Mouse (Mus musculus): ENCODE measurements around the gene Sf3a3. TPM values are rescaled to one million over a fixed set of nuclear protein-coding genes. Genes with fewer than 3 reads are reported as not detected.

Gene Sf3a3
- 10 to 100 TPM; 31.6 to 33.7 TPM for total RNA-seq (2021)

DNA sequence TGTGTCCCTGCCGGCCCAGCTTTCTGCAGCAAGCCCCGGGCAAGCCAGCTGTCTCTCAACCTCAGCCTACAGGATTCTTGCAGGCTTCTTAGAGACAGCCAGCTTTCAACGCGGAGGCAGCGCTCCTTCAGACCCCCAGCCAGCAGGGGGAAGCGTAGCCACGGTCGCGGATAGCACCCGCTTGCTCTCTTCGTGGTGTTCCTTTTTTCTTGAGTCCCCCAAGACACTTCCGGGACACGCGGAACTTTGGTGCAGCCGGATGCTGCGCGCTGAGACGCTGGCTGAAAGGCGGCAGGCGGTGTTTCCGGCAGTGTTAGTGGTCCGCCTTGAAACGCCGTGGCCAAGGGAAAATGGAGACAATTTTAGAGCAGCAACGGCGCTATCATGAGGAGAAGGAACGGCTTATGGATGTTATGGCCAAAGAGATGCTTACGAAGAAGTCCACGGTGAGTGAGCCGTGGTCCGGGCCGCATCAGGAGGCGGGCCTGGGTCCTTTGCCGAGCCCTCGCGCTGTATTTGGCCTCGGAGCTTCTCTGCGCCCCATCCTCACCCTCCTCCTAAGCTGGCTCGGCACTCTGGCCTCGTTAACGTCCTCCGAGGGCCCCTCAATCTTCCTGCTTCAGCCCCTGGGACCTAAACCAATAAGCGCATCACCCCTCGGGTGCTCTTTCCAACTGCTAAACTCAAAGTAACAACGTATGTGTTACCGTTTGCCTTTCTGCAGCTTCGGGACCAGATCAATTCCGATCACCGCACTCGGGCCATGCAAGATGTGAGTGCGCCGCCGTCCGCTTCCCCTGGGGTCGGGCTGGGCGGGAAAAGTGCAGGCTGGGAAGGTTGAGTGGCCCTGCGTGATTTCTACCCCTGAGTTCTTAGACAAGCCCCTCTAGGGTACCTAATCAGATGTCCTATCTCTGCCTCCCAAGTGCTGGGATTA lies at the start of gene Sf3a3:
Gene Sf3a3 (plus strand): TSS at position 232 of the 937 bp plus-strand sequence.
- intact Hi-C loops (cut with DNase I): no loop called here

DNA sequence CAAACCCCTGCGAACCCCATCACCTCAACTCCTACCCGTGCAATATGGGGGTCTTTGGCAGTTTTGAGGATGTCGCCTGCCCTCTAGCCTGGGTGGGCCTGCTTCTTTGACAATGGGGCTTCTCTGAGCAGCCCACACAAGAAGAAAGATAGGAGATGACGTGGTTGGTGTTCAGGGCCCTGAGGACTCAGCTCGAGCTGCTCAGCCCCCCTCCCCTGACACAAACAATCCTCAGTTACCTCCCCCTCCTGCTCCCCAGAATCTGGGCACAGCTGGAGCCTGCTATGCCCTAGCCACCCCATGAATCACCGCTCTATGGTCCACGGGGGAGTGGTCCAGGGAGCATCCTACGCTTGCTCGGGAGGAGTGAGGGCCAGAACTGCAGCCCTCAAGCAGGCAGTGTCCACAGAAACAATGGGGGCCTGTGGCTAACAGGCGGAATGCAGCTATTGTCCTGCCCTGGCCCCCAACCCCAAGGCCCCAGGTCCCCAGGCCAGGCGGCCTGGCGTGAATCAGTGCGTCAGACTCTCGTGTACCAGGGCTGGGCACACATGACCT lies 47.0 kb upstream of the Sf3a3 start:
- intact Hi-C loops (cut with DNase I): no loop called here

More for the DNA sequence above, at the start of gene Sf3a3:
- DNase-seq (ENCODE audit: low spot score in 2 of 2): peak; percentile 93 to 98

DNA sequence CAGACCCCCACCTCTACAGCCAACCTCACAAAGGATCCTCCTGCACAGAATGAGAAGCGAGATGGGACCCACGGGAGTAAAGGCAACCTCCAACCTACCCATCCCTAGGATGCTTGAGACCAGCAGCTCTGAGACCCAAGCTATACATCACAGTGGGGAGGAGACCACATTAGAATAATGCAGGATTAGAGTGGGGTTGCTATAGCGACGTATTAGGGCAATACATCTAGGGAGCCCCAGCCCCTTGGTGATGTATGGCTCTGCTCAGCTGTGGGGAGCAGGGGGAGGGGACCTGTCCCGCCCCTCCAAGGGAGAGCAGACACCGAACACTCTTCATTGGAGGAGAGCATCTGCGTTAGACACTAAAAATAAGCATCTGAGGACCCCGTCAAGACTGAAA lies 46.5 kb upstream of the Sf3a3 start:
- DNase-seq (ENCODE audit: low spot score in 2 of 2): no peak
- intact Hi-C loops (cut with DNase I): no loop called here

More for the DNA sequence above, 47.0 kb upstream of the Sf3a3 start:
- DNase-seq (ENCODE audit: low spot score in 2 of 2): no peak

DNA sequence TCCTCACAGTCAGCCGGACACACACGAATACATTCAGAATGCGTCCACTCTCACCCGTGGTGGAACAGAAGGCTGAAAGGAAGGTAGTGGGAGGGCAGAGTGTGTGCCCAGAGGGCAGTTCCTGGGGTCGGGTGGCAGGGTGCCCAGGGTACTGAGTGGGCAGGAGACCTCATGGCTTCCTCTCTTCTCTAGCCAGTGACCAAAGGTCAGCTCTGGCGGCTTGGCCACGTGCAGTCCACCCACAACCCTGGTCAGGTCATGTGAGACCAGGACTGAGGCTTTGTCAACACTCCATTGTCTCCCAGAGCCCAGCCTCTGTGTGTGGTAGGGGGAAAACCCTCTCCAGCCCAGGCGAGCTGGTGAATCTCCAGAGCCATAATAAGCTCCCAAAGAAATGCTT lies 44.3 kb upstream of the Sf3a3 start:
- no peak for DNase-seq (ENCODE audit: low spot score in 2 of 2)
- intact Hi-C loops (cut with DNase I): no loop called here

DNA sequence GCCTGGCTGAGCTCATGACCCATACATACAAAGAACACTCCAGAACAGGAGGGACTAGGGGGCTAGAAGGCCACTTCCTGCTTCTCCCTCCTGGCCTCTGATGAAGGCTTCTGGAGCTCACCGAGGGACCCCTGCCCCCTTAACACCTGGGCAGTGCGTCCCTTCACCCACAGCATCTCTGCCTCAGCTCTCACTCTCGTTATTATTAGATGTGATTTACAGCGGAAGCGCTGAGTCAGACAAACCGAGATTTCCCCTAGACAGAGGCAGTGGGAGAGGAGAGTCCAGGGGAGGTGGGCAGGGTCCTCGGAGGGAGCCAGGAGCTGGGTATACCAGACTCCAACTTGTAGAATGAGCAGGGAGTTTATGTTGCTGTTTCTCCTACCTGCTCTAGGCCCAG lies 43.0 kb upstream of the Sf3a3 start:
- intact Hi-C loops (cut with DNase I): no loop called here
- DNase-seq (ENCODE audit: low spot score in 2 of 2): no peak

DNA sequence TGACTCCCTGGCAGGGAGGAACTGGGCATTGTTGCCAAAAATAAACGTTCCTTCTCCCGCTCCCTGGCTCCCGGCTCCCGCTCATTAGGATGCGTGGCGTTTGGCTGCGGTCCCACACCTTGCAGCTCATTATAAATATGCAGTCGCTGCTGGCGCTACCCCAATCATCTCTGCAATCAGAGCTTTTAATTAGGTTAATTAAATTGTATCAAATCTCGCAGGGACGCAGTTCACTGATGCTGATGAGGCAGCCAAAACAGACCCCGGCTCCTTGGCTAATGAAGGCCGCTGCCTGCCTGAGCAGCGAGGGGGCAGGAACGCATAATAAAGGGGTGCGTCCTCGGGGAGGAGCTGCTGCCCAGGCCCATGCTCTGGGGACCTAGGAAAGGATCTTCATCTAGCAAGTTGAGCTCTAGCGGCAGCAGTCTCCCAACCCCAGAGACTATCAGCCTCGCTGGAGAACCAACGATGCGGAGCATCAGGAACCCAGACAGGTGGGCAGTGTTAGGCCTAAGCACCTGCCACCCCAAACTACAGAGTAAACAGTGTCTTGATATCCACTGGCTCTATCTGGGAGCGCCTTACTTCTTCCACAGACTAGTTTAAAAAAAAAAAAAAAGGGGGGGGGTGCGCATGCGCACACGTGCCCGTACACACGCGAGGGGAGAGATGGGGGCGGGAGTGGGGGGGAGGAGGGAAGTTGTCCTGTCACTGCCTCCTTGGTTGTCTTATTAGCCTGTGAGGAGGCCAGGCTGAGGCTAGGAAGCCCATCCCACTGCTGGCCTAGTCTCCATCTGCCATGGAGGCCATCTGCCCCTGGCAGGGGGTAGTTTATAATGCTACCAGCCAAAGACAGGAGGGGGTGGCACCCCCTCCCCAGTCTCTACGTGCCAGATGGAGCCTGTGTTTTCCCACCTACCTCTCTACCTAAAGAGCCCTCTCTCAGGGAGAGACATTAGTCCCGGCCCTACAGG lies 41.9 kb upstream of the Sf3a3 start:
- peak in 1 of 2 experiments; percentile 41 for DNase-seq (ENCODE audit: low spot score in 2 of 2)
- intact Hi-C loops (cut with DNase I): no loop called here

DNA sequence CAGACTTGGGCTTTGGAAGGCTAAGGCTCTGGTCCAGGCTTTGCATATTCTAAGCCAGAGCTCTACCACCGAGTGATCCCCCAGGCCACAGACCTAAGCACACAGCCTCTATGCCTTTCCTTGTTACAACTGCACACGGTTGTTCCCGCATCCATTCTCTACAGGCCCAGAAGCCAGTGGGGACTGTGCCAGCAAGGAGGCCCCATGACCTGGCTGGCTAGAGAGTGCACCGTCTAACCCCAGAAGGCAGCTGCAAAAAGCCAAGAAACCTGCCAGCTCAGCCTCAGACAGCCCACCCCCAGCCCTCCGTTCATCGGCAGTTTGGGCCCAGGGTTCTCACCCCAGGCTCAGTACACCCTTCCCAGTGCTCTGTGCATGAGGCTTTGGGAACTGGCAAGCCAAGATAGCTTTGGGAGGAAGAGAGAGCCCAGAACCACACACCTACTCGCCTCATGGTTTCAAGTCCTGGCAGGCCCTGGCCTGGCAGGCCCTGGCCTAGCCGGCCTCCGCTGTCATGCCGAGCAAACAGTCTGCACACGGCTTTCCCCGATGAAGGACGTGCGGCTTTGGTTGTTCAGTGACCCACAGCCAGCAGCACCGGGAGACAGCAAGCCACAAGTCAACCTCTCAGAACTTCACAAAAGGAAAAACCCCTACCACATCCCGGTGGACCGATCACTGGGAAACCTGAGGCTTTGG lies 40.1 kb upstream of the Sf3a3 start:
- intact Hi-C loops (cut with DNase I): loop anchor here (5.0 kb wide), 1 partner anchor 737 kb away; no protein-coding TSS in a partner anchor
- DNase-seq (ENCODE audit: low spot score in 2 of 2): no peak

DNA sequence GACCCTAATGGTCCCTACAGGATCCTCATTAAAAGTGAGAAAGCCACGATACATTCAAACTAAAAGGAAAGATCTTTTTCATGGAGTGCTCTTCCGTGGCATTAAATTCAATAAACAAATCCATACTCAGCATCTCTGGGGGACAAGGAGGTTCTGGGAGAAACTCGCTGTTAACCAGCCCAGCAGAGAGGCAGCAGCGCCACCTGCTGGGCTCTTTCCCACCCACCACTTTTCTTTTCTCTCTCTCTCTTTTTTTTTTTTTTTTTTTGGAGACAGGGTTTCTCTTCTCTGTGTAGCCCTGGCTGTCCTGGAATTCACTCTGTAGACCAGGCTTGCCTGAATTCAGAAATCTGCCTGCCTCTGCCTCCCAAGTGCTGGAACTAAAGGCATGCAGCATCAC lies 39.5 kb upstream of the Sf3a3 start:
- intact Hi-C loops (cut with DNase I): loop anchor here (5.0 kb wide), 1 partner anchor 738 kb away; no protein-coding TSS in a partner anchor

DNA sequence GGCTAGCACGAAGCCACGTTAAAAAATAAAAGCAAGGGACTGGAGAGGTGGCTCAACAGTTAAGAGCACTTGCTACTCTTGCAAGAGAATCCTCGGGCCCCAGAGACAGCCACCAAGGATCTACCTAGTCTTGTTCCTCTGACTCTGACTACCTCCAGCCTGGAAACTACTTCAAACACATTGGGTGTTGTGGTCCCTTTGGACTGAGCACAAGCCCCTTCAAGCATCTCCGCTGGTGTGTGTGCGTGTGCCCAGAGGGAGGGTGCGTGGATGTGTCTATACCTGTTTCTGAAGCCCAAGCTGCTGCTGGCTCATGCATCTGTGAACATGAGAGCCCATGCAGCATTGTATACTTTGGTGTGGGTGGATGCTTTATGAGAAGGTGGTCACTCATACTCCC lies 38.6 kb upstream of the Sf3a3 start:
- DNase-seq (ENCODE audit: low spot score in 2 of 2): no peak
- intact Hi-C loops (cut with DNase I): loop anchor here (1.0 to 5.0 kb wide), 2 partner anchors 534 to 739 kb away; no protein-coding TSS in a partner anchor

More for the DNA sequence above, 39.5 kb upstream of the Sf3a3 start:
- DNase-seq (ENCODE audit: low spot score in 2 of 2): peak; percentile 63 to 80

DNA sequence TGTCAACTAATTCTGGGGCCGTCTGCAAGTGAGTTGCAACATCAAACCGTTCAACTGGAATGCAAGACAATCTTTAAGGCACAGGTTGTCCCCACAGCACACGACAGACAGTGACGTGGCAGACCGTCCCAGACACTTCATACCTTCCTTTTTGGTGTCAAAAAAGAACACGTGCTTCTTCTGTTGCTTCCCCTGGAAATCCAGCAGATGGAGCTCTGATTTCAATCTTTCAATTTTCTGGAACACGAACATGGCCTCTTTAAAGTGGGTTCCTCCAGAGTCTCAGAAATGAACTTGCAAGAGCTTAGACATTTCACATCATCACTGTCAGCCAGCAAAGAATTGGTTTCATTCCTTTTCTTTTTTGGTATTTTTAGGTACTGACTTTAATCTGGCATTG lies 32.3 kb upstream of the Sf3a3 start:
- no peak for DNase-seq (ENCODE audit: low spot score in 2 of 2)
- intact Hi-C loops (cut with DNase I): no loop called here

DNA sequence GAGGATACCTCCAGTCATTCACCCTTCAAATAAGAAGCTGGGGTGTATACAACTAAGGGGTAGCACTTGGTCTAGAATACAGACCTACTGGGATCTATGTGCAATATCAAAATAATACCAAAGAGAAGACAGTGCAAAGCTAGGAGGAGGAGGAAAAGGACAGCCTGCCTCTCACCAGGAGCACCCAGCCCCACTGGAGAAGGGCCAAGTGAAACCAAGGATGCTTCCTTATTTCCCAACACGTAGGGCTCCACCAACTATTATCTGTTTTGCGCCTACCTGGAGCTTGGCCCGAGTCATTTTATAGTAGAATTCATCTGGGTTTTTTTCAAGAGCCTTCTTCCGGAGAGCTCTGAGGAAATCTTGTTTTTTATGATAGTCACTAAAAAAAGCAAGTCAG lies 31.1 kb upstream of the Sf3a3 start:
- no peak for DNase-seq (ENCODE audit: low spot score in 2 of 2)
- intact Hi-C loops (cut with DNase I): no loop called here

DNA sequence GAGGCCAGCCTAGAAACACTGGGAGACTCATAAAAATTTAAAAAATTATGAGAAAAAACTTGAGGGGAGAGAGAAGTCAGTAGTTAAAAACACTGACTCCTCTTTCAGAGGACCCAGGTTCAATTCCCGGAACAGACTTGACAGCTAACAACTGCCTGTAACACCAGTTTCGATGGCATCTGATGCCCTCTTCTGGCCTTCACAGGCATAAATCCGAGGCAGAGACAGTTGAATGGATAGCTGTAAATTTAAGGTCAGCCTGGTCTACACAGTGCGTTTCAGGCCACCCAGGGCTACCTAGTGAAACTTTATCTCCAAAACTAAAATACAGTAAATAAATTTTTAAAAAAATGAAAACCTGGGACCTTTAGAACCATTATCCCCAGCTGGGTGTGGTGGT lies 29.6 kb upstream of the Sf3a3 start:
- intact Hi-C loops (cut with DNase I): no loop called here
- no peak for DNase-seq (ENCODE audit: low spot score in 2 of 2)

DNA sequence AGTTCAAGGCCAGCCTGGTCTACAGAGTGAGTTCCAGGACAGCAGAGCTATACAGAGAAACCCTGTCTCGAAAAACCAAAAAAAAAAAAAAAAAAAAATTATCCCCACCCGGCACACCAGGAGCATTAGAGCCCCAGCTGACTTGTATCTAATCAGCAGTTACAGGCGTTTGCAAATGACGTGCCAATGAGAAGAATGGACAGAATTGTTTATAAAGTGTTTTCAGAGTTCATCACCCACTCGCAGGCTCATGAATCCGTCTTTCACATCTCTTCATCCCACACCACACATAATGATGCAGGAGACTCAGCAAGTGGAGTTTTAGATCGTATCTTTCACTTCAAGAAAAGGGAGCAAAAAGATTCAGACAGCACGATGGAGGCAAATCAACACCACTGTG lies 29.1 kb upstream of the Sf3a3 start:
- intact Hi-C loops (cut with DNase I): no loop called here

DNA sequence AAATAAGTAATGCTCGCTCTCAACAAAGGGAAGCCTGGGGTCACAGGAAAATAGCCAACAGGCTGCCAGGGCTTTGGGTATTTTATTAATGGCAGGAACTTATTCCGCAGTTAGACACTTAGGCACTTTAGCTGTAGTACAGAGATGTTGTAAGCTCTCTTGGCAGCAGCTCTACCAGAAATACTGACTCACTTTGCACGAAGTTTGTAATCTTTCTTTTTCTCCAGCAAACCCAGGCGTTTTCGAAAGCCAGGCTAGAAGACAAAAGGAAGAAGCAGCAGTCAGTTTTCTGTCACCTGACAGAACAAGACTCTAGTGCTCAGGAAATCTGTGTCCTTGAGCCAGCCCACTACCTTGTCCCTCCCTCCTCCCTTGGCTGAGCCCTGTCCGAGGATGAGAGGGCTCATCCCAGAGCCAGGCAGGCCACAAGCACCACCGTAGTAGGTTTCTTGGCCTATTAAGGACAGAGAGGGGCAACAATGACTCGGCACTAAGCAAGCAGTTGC lies 28.6 kb upstream of the Sf3a3 start:
- DNase-seq (ENCODE audit: low spot score in 2 of 2): no peak
- intact Hi-C loops (cut with DNase I): no loop called here

More for the DNA sequence above, 29.1 kb upstream of the Sf3a3 start:
- no peak for DNase-seq (ENCODE audit: low spot score in 2 of 2)

DNA sequence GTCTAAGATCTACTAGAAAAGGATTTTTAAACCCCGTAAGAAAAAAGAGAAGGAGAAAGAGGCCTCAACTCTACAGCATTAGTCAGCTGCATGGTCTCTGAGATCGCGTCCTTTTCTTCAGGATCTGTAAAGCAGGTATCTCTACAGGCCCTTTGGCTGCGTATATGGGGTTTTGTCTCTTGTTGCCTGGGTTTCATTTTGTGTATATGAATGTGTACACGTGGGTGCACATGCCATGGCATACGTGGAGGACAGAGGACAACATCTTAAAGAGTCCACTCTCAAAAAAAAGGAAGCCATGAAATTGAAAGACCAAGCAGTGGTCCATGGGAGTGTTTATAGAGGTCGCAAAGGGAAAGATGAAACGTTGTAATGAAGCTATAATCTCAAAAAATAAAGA lies 23.1 kb upstream of the Sf3a3 start:
- DNase-seq (ENCODE audit: low spot score in 2 of 2): no peak
- intact Hi-C loops (cut with DNase I): no loop called here

DNA sequence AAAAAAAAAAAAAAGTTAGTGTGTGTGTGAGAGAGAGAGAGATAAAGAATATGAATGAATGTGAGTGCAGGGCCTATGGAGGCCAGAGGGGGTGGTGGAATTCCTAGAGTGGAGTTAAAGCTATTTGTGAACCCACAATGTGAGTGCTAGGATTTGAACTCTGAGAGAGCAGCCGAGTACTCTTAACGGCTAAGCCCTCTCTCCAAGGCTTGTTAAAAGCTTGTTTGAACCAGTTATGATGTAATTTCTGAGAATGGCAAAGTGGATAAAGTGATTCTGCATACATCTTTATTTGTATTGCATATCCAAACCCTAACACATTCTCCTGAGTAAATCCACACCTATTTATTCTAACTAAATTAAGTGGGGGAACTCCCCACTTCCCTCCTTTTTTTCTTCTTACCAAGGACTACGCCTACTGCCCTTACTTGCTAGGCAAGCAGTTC lies 22.1 kb upstream of the Sf3a3 start:
- intact Hi-C loops (cut with DNase I): no loop called here

DNA sequence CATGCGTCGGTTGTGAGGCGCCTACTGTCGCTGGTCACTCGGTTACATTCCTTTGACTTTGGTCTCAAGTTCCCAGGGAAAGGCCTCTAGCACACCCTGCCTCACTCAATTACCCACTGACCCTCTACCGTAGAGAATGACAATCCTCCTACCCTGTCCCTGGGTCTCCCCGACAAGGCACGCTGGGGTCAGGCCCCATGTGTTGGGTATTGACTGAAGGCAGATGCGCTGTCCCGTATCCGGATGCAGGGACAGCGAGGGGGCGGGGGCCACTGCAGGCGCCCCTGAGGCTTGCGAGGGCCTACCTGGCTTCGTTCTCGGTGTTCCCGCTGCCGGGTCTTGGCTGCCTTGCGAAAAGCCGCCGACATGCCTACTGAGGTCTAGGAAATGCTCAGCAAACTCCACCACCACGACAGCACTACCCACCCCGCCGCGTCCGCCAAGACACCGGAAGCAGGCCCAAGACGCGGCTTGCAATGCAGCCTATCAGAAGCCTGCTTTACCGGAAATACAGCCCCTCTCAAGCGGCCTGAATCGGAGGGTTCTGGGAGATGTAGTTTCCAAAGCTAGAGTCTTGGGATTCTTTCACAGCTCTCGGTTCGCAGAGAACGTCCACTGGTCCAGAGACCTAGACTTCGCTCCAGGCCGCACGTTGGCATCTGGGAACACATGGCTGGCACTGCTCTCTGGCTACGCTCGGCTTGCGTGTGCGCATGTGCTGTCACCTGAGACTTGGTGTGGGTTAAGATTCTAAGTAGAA lies 21.3 kb upstream of the Sf3a3 start, which contains the start of gene Utp11:
Gene Utp11 (minus strand): TSS at position 466 of the 760 bp plus-strand sequence.
- intact Hi-C loops (cut with DNase I): no loop called here
- DNase-seq (ENCODE audit: low spot score in 2 of 2): peak; percentile 85 to 93

More for the DNA sequence above, 22.1 kb upstream of the Sf3a3 start:
- DNase-seq (ENCODE audit: low spot score in 2 of 2): no peak

DNA sequence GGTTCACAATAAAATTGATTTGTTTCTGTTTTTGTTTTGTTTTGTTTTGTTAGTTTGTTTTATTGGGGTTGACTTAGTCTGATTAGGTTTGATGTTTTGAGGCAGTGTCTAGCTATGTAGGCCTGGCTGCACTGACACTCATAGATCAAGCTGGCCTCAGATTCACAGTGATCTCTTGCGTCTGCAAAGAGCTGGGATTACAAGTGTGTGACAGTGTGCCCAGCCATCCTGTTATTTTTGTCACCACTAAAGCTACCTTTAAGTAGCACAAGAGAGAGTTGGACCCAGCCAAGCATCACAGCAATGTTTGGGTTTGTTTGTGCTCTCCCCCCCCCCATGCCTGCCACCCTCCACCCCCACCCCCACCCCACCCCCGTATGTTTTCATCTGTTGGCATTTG lies 20.0 kb upstream of the Sf3a3 start:
- no peak for DNase-seq (ENCODE audit: low spot score in 2 of 2)

More for the DNA sequence above, 20.0 kb upstream of the Sf3a3 start:
- intact Hi-C loops (cut with DNase I): no loop called here

All from left cerebral cortex, postnatal 25 days (tissue).